Mouse (Mus musculus): ENCODE measurements around the gene Tax1bp3. TPM values are rescaled to one million over a fixed set of nuclear protein-coding genes. Genes with fewer than 3 reads are reported as not detected.

The Tax1bp3 gene
- total RNA-seq, 2 experiments from 2014 or later: 13.7 to 16.8 TPM

GRCm38 (mm10) chr11:73172186-73172585, 4.7 kb upstream of the Tax1bp3 start:
- no peak for ATAC-seq (ENCODE audit: poor library complexity, severe bottlenecking)

- ATAC-seq (ENCODE audit: poor library complexity, severe bottlenecking): no peak
These were observed 1.3 kb upstream of the Tax1bp3 start for GRCm38 (mm10) chr11:73175612-73176011.

GRCm38 (mm10) chr11:73176186-73176585, 697 bp upstream of the Tax1bp3 start:
- no peak for ATAC-seq (ENCODE audit: poor library complexity, severe bottlenecking)

DNA sequence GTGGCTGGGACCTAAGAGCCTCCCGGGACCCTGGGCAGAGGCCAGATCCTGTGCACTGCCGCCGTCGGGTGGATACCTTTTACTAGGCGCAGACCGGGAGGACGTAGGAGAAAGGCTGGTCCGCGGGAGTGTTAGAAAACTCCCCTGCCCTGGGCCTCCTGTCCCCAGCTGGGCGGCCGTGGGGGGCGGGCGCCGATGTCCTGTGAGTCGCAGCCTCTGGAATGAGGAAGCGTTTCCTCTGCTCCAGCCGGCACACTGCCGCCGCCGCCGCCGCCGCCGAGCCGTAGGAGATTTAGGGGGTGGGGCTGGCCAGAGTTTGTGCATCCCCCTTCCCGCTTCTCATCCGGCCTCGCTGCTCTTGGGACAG, 609 bp downstream of the Tax1bp3 start:
- ATAC-seq (ENCODE audit: poor library complexity, severe bottlenecking): peak; percentile 68

GRCm38 (mm10) chr11:73177895-73178294, 1.0 kb downstream of the Tax1bp3 start:
- ATAC-seq (ENCODE audit: poor library complexity, severe bottlenecking): no peak

- peak; percentile 71 for ATAC-seq (ENCODE audit: poor library complexity, severe bottlenecking)
These were observed 9.2 kb downstream of the Tax1bp3 start for GRCm38 (mm10) chr11:73185872-73186615.

GRCm38 (mm10) chr11:73187231-73187630, 10.3 kb downstream of the Tax1bp3 start:
- no peak for ATAC-seq (ENCODE audit: poor library complexity, severe bottlenecking)

- ATAC-seq (ENCODE audit: poor library complexity, severe bottlenecking): peak; percentile 88
These were observed 16.2 kb downstream of the Tax1bp3 start for GRCm38 (mm10) chr11:73193047-73193446.

- ATAC-seq (ENCODE audit: poor library complexity, severe bottlenecking): no peak
These were observed 17.6 kb downstream of the Tax1bp3 start for GRCm38 (mm10) chr11:73194444-73194843.

- ATAC-seq (ENCODE audit: poor library complexity, severe bottlenecking): no peak
These were observed 21.3 kb downstream of the Tax1bp3 start for GRCm38 (mm10) chr11:73198190-73198589.

DNA sequence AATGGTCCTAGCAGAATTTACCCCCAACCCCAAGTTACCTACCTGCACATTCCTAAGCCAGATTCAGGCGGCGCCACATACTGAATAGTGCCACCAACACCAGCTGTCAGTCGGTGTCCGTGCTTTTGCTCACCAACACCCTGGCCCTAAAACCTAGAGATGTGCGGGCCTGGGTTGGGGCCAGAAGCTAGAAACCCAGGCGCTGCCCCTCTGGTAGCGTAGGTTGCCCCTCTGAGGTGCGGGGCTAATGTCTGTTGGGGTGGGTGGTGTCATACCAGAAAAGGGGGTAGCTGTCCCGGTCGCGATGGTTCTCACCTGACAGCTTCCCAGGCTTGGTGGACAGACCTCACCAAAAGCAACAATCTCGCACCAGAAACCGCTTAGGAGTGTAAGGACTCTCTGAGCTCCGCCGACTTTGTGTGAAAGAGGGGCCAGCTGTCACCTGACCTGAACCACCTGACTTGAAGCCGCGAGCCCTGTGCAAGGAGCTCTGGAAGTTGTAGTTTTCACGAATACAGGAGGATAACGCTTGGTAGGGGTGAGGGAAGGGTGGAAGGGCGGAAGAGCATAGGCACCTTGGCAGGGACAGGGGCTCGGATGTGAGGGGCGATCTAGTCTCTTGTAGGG, 21.8 kb downstream of the Tax1bp3 start, which contains the start of gene Ctns:
Gene Ctns (minus strand): TSS at position 440 of the 627 bp plus-strand sequence.
- ATAC-seq (ENCODE audit: poor library complexity, severe bottlenecking): peak; percentile 88

- peak; percentile 94 for ATAC-seq (ENCODE audit: poor library complexity, severe bottlenecking)
These were observed 22.4 kb downstream of the Tax1bp3 start, which contains the start of gene Shpk for GRCm38 (mm10) chr11:73199230-73199712. Shpk (plus strand) TSS chr11:73199460.

DNA sequence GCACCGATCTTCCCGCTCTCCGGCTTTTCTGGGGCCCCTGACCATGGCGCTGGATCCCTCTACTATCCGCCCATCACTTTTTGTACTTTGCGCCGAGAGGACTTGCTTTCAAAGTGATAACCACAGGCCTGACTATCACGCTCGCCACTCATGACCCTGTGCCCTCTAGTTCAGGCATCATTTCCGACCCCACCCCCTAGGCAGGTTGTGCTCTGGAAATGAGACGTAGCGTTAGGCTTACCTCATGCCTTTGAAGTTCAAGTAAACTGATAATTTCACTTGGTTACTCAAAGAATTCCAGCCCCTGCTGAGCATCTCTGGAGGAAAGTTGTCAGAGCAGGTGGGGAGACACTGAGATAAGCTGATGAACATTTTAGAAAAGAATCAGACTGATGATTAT, 23.0 kb downstream of the Tax1bp3 start:
- 0 out of 2 replicates have a peak, but pooled peaks have one; percentile 13 for ATAC-seq (ENCODE audit: poor library complexity, severe bottlenecking)

DNA sequence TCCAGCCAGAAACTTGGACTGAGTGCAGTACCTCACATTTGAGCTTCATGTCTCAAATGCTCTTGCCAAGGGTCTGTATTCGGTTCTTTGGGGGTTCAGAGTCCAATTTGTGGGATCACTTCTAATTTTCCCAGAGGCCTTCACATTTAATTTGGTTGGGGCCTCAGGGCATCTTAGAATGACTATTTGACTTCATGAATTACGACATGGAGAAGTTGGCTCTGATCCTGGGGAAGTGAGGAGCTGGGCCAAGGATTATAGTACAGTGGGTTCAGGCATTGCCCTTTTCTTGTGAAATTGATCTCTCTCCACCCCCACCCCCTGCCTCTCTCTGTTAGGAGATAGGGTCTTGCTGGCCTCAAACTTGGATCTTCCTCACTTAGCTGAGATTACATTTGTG, 24.1 kb downstream of the Tax1bp3 start:
- no peak for ATAC-seq (ENCODE audit: poor library complexity, severe bottlenecking)

GRCm38 (mm10) chr11:73201597-73201996, 24.7 kb downstream of the Tax1bp3 start:
- no peak for ATAC-seq (ENCODE audit: poor library complexity, severe bottlenecking)

DNA sequence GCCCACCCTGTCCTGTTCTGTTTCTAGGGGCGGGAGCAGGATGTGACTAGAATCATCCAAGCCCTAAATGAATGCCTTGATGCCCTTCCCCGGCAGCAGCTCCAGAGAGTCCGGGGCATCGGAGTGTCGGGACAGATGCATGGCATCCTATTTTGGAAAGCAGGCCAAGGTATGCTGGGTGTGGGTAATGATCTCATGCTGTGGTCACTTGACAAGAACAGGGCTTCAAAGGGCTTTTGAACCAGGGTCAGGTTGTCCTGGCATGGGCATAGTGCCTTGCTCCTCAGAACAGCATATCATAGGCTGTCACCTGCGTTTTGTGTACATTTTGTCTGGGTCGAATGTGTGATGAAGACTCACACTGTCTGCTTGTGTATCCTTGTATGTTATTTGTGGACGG, 27.0 kb downstream of the Tax1bp3 start:
- no peak for ATAC-seq (ENCODE audit: poor library complexity, severe bottlenecking)

DNA sequence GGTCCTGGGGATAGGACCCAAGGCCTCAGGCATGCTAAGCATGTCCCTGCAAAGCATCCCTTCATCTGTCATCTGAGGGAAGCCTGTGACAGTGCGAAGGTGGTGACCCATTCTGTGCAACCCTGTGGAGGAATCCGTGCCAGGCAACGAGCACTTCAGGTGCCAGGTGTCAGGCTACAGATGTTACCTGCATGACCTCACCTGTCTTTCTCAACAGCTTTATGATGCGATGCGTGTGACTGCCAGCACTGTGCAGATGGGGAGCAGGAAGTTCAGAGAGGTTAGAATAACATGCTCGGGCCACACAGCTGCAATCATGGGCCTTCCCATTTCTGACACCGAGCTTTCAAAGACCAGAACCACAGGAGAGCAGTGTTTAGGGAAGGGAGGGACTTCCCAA, 28.3 kb downstream of the Tax1bp3 start:
- no peak for ATAC-seq (ENCODE audit: poor library complexity, severe bottlenecking)

DNA sequence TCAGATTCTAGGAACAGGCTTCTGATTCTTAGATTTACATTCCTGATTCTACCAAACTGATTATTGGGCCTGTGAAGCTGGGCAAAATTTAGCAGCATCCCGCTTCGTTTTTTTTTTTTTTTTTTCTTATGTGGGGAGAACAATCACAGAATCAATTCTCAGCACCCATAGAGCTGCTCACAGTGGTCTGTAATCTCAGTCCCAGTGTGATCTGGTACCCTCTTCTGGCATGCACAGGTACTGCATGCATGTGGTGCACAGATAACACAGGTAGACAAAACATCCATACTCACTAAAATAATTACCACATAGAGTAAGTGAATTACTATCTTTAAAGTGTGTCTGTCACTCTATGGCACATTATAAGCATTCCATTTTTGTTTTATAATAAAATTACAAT, 30.7 kb downstream of the Tax1bp3 start:
- peak; percentile 57; the same call in 1 of the 2 replicates for ATAC-seq (ENCODE audit: poor library complexity, severe bottlenecking)

GRCm38 (mm10) chr11:73213956-73214355, 37.1 kb downstream of the Tax1bp3 start:
- ATAC-seq (ENCODE audit: poor library complexity, severe bottlenecking): no peak

GRCm38 (mm10) chr11:73219671-73220070, 42.8 kb downstream of the Tax1bp3 start:
- ATAC-seq (ENCODE audit: poor library complexity, severe bottlenecking): no peak

GRCm38 (mm10) chr11:73220651-73221050, 43.8 kb downstream of the Tax1bp3 start:
- no peak for ATAC-seq (ENCODE audit: poor library complexity, severe bottlenecking)

- no peak for ATAC-seq (ENCODE audit: poor library complexity, severe bottlenecking)
These were observed 46.0 kb downstream of the Tax1bp3 start for GRCm38 (mm10) chr11:73222846-73223245.

All from megakaryocyte, adult 5-6 weeks (primary cell).